Mouse (Mus musculus) embryo, embryonic 10 days (tissue): ENCODE results near the gene Ccng2.

ENCODE experiments used
- DNase-seq: peaks from one replicate; pipeline ENCODE4 v3.0.0-alpha.2; 2015; ENCODE audit warnings: low spot score

The Ccng2 gene

GRCm38 (mm10) chr5:93266883-93267704, at the start of gene Ccng2:
Gene Ccng2, plus strand, starts transcription at chr5:93267257.
- peak; percentile 96 for DNase-seq

DNA sequence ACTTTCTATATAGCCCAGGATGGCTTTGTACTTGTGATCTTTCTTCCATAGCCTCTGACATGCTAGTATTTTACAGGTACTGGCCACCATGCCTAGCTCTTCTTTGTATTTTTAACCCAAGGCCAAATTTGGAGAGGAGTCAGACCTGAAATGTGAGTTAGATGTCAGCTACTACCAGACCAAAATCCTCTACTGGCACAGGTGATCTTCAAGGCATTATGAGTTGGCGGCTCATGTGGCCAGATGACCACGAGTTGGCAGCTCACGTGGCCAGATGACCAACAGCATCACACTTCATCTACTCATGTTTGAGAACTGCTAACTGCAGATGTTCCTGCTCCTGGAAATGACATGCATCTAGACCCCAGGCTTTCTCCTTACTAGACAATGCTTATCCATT, 48.7 kb upstream of the Ccng2 start:
- no peak for DNase-seq

GRCm38 (mm10) chr5:93221661-93222060, 45.4 kb upstream of the Ccng2 start:
- DNase-seq, result no peak

- DNase-seq, result no peak
Measured at GRCm38 (mm10) chr5:93224549-93224948, 42.5 kb upstream of the Ccng2 start.

DNA sequence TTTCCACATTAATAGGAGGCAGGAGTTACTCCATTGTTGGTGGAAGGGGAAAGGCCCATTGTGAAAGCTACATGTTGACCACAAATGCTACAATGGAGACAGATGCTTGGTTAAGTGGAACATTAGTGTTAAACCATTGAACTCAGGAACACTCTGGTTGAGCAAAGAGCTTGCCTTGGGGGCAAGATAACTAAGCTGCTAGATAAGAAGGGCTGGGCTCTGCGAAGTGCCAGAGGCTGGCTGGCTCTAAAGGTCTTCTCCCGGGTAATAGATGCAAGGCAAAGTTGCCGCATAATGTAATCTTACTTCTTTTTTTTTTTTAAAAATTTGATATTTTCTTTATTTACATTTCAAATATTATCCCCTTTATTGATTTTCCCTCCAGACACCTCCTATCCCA, 39.9 kb upstream of the Ccng2 start:
- no peak for DNase-seq

GRCm38 (mm10) chr5:93229527-93229926, 37.5 kb upstream of the Ccng2 start:
- no peak for DNase-seq

DNA sequence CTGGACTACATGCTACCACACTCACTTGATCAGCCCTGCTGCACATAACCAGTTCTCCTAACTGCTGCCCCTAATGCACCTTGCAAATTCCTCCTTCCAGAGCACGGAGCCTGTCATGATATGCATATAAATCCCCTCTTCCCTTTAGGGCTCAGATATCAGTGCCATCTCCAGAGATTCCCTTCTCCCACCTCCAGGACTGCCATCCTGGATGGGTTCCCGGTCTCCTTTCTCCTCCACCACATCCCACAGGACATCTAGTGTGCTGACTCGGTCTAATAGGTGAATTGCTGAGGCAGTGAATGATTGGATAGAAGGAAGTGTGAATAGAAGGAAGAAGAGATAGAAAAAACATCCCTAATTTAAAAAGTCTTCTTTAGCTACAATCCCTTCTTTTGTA, 35.3 kb upstream of the Ccng2 start:
- DNase-seq, result no peak

DNA sequence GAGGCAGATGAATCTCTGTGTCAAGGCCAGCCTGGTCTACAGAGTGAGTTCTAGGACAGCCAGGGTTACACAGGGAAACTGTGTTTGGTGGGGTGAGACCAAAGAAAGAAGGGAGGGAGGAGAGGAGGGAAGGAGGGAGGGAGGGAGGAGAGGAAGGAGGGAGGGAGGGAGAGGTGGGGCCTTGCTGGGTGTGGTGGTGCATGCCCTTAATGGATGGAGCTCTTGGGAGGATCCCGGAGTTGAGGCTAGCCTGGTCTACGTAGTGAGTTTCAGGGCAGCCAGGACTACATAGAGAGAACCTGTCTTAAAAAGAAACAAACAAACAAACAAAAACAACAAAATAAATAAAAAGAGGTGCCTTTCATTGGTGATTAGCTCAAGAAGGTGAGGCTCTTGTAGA, 34.2 kb upstream of the Ccng2 start:
- no peak for DNase-seq

GRCm38 (mm10) chr5:93234130-93234529, 32.9 kb upstream of the Ccng2 start:
- no peak for DNase-seq

DNA sequence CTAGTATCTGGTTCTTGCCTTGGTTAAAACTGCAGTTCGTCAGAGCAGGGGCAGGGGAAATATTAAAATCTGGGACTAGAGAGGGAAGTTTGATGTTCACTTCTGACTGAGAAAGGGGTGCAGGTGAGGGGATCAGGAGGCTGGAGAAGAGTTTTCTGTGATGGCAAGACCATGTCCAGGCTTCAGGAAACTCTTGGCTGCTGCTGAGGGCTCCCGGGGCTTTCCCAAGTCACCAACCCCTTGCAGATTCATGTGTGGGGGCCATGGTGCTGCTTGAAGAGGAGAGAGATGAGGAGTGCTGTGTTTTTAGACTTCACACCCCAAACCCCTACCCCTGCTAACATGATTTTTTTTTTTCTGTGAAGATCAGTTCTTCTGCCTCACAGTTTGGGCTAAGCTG, 32.5 kb upstream of the Ccng2 start:
- no peak for DNase-seq

GRCm38 (mm10) chr5:93235888-93236287, 31.2 kb upstream of the Ccng2 start:
- DNase-seq, result no peak

- DNase-seq, result no peak
Measured at GRCm38 (mm10) chr5:93236541-93236940, 30.5 kb upstream of the Ccng2 start.

DNA sequence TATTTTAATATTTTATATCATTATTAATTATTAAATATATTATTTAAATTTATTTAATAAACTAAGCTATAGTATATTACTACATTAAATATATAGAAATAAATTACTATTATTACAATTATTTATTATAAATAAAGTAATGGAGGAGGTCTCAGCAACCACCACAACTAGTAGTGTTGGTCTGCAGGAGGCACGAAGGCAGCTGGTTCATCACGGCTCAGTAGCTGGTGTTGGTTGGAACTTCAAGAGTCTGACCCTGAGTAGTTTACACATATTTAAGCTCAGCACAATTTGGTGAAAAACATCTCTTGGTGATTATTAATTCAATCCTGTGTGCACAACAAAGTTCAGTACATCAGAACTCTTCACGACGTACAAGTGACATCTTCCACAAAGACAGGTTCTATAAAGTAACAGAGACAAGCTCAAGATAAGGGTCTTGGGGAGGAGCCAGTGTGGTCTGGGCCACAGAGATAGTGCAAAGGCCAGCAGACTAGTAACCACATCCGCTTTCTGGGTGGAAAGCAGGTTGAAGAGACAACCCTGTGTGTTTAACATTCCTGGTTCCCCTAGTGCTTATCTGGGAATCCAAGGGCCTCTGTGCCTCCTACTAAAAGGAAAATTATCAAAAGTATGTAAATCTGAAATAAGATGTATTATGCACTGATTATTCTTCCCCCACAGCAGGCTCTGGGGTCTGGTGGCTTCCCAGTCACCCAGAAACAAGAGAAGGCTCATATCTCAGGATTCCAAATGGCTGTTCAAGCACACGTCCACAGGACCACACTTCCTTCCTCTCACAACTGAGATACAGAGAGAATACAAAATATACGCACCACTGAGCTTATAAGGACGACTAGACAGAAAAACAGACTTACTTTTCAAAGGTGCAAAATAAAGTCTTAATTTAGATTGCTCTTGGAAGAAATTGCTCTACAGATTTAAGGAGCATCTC, 27.2 kb upstream of the Ccng2 start:
- DNase-seq, result no peak

GRCm38 (mm10) chr5:93245280-93245679, 21.8 kb upstream of the Ccng2 start:
- DNase-seq, result no peak

DNA sequence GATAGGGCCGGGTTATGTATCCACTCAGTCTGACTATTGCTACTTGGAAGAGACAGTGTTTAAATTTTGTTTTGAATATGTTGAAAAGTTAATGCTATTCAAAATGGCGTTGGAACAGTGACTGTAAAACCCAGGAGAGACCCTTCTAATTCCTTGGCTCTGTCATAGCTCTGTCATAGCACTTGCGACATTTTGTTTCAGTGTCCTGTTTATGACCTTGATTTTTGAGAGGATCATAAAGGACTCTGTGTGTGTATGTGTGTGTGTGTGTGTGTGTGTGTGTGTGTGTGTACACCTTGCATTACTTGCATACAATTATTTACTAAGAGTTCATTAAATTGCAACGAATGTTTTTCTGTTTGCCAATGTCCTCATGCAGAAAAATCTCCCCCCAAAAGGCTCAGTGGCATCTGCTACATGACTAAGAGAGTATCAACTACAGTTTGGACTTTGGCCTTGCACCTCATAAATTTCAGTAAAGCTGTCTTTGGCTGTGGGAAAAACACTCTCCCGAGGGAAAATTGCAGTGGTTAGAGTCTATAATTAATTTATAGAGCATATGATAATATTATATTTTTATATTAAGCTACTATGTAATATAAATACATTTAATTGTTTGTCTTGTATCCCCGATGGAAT, 17.0 kb upstream of the Ccng2 start:
- DNase-seq, result no peak

DNA sequence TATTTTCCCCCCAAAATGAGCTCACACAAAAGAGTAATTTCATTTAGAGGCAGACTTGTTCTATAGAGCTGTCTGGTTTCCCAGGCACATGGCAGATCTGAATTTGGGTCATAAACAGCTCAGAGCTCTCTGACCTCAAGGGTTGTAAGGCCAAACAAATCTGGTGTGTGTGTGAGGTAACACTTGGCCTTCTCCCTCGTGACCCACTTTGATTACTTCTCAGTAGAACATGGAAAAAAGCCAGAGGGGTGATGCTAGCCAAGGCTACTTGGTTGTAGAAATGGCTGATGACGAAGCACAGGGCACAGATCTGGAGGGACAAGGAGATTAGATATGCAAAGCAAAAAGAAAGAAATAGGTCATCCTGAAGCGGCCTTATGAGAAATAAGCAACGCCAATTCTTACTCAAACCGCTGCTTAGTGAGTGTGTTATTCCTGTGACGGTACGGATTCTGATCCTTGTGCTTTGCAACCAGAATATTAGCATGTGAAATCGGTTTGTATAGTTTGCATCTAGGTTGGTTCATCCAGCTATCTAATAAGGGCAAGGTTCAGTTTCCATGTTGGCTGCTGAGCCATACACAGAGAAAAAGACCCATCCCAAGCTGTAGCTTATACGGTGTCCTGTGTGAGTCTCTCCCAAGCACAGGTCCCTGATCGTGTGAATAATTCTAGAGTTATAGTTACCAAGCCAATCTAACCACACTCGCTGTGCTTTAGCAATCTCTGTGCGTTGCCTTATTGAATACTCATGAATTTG, 15.9 kb upstream of the Ccng2 start:
- DNase-seq, result no peak

DNA sequence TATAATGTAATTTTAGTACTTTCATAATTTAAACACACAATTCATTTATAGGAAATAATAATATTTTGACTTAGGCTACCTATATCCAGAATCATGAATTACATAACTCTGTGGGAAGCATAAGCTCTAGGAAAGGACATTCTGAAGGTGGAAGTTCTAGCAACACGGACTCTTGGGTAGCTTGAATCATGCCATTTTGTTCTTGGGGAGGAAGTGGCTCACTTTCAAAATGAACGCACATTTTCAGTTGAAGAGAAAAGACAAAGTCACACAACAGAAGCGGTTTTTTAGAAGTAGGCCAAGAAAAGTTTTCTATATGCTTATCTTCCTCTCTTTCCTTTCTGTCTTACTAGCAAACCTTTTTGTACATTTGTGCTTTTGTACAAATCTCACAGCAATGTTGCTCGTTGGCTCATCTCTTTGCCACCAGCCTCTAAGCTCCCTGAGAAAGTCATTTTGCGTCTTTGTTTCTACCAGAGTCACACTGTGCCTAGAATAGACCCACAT, 11.2 kb upstream of the Ccng2 start:
- no peak for DNase-seq

DNA sequence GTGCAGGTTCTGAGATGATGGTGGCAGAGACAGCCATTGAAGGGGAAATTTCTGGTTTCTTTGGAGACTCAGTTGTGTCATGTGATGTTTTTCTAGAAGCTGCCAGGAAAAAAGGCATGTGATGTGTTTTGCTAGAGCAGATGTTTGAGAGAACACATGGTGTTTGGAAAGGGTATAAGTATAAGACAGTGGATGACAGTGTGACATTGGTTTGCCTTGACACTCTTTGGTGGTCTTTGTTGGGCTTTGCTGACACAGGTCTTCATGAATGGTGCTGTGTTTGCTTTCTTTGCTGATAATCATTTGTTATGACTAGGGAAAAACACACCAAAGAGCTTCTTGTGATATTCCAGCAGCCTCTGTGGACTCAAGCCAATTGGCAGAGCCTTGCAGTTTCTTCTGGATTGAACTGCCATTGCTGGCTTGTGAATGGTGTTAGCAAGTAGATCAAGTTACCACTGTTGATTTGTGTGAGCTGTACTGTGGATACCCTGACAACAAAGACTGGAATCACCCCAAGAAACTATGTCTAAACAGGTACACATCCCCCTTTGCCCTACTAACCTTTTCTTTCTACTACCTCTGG, 10.1 kb upstream of the Ccng2 start:
- DNase-seq, result no peak

- no peak for DNase-seq
Measured at GRCm38 (mm10) chr5:93259349-93259748, 7.7 kb upstream of the Ccng2 start.

DNA sequence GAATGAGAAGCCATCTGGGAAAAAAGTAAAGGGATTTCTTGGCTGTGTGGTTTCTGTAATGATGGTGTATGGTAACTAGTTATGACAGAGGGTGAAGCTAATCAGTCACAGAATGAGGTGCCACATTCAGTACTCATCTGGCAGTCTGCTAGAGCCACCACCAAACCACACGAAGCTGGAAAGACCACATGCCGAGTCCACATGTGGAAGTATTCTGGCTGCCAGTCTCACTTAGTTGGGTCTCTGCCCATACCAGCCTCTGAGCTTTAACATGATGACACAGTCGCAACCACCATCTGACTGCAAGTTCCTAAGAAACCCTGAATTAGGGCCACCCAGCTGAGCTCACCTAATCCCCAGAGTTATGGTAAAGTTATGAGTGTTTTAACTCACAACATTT, 6.1 kb upstream of the Ccng2 start:
- DNase-seq, result no peak

DNA sequence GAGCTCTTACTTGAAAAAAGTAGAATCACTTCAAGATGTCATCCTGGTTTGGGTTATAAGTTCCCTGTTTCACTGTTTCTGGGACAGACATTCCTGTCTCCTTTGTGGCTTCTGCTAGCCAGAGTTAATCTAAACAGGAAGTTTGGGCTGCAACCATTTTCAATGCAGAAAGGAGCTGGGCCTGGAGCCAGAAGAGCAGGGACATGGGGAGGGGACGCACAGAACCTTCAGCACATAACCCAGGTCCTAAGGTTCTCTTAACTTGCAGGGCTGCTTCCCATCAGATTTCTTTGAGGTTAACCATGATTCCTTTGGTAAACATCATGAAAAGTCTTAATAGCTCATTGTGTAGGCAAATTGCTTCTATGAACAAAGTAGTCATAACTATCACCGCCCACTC, 4.3 kb upstream of the Ccng2 start:
- no peak for DNase-seq
